Mouse (Mus musculus) regulatory T cell (primary cell): ENCODE data around the gene Actl6a.

ENCODE experiments used
- in situ Hi-C: fragments of 300-600 bp; cut with MboI, MseI; formaldehyde crosslinking; loops from one replicate; pipeline ENCODE4 v1.15.1; 2025; ENCODE audit warnings: high pct_unique_total_duplicates

Gene Actl6a

DNA sequence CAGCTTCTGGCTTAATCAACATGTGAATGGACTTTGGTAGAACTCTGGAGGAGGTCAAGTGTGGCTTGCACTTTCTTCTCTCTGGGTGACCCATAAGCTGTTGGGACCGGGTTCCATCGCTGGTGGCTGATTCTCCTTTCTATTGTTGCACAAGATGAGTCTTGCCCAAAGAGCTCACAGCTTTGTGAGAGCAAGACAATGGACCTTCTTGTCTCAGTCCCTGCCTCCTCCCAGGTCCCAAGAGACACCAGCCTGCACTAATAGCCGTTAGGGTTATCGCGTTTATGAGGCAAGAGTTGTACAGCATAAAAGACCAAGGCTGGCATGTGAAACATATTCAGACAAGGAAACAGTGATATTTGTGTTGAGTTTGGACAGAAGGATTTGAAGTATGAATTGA is 11.9 kb upstream of the Actl6a start:
- in situ Hi-C loops, result loop anchor here (5.0 to 10.0 kb wide), 2 partner anchors 82 to 329 kb away; partner anchors contain the start of gene Zmat3

DNA sequence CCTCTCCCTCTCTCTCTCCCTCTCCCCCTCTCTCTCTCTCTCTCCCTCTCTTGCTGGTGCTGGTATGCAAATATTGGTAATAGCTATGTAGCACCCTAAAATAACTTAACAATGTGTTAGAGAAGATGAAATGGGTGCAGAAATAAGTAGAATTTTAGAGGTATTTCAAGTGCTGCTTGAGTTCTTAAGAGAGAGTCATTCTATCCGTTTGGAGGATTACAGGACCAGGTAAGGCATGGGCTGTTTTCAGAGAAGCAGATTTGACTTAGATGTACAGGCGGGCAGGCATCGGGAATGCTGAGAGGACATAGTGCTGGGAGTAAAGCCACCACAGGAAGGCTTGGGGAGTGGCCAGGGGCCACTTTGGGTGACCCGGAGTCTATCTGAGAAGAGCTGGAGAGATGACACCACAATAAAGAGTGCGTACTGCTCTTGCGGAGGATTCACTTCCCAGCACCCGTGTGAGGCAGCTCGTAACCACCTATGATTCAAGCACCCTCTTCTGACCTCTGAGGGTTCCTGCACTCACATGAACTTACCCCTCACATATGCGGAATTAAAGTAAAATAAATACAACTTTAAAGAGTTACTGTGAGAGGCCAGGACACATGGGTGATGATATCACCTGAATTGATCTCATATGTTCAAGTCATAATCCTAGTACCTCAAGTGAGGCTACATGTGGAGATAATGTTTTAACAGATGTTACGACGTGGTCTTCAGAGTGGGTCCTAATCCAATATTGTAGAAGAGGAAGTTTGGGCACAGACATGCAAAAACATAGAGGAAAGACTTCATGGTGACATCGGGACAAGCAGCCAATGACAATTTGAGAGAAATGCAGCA is 11.1 kb upstream of the Actl6a start:
- in situ Hi-C loops, result loop anchor here (5.0 to 10.0 kb wide), 2 partner anchors 83 to 330 kb away; partner anchors contain the start of gene Zmat3

DNA sequence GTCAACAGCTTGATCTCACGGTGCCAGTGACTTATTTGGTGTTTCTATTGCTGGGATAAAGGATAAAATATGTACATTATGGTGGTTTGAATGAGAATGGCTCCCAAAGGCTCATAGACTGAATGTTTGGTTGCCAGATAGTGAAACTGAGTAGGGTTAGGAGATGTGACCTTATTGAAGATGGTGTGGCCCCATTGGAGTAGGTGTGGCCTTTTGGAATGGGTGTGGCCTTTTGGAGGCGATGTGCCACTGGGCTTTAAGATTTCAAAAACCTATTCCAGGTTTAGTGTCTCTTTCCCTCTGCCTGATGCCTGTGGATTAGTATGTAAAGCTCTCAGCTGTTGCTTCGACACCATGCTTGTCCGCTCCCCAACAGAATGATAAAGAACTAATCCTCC is 10.5 kb upstream of the Actl6a start:
- in situ Hi-C loops, result loop anchor here (10.0 kb wide), 1 partner anchor 331 kb away; the partner anchor contains the start of gene Zmat3

GRCm38 (mm10) chr3:32698228-32698863 is 7.8 kb upstream of the Actl6a start:
- in situ Hi-C loops, result loop anchor here (10.0 kb wide), 1 partner anchor 334 kb away; the partner anchor contains the start of gene Zmat3

- in situ Hi-C loops, result loop anchor here (10.0 to 25.0 kb wide), 2 partner anchors 179 to 1742 kb away; partner anchors contain the start of genes Mfn1 and Phc3
Observed at GRCm38 (mm10) chr3:32704021-32704420, 2.1 kb upstream of the Actl6a start.

DNA sequence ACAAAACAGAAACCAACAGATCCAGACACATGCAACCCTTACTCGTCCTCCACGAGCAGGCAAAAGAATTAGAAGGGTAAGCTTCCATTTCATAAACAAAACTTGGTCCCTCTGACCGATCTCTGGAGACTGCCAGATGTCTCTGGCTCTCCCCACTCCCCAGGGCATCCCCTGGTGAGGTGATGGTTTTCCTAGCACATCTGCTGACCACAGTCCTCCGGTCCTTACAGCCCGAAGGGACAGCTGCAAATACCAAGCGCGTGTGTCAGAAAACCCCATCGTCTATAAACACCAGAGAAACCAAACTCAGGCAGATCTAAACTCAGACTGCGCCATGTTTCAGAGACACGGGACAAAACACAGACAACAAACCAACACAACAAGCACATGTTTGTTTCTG is 1.5 kb upstream of the Actl6a start:
- in situ Hi-C loops, result loop anchor here (10.0 to 25.0 kb wide), 2 partner anchors 180 to 1742 kb away; partner anchors contain the start of genes Mfn1 and Phc3

GRCm38 (mm10) chr3:32708052-32708367 is 1.9 kb downstream of the Actl6a start:
- in situ Hi-C loops, result loop anchor here (10.0 to 25.0 kb wide), 2 partner anchors 183 to 1746 kb away; partner anchors contain the start of genes Mfn1 and Phc3

DNA sequence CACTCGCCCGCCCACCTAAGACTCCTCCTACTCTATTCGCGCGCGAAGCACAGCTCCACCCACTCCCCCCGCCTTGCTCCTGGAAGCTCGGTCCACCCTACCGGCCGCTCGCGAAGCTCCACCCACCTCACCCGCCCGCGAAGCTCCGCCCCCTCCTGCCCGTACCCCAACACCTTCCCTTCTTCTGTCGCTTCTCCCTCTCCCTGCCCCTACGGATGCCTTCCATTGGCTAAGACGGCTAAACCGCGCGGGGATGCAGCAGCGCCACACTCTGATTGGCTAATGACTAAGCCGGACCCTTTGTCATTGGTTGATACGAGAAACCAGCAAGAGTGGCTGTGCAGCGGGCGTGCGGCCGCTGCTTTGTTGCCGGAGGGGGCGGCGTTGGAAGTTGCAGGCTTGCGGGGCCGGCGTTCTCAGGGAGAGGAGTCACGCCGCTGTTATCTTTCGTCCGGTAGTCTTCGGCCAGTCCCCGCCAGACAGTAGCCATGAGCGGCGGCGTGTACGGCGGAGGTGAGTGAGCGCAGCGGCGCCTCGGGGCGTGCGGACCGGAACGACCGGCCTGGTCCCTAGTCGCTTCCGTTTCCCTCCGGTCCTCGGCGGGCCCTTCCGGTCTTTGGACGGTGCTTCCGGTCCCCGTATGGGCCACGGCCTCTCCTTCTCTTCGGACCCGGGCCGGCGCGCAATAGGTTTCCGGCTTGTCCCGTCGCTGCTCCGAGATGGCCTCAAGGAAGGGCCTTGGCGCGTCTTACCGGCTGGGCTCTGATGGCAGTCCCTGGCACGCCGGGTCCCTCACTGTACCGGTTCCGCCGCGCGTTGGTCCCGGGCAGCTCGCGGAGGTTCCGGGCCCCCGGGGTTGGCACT is 2.5 kb downstream of the Actl6a start:
- in situ Hi-C loops, result loop anchor here (10.0 to 25.0 kb wide), 2 partner anchors 184 to 1746 kb away; partner anchors contain the start of genes Mfn1 and Phc3

DNA sequence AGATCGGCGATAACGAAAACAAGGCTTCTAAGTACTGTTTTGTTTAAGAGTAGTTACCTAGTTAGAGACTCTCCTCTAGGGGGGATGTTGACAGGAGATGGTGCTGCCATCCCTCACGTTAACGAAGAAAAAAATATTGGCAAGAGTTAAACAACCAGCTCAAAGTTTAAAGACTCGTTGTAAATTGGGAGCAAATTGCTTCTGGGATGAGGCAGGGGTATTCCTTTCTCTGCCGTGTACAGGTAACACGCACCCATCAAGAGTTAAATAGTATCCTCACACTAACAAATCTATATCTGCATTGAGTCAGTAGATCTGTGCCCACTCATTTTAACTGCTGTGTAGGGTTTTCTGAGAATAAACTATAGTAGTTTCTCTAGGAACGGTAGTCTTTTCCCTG is 3.3 kb downstream of the Actl6a start:
- in situ Hi-C loops, result loop anchor here (10.0 to 25.0 kb wide), 2 partner anchors 185 to 1747 kb away; partner anchors contain the start of genes Mfn1 and Phc3

GRCm38 (mm10) chr3:32713711-32714110 is 7.6 kb downstream of the Actl6a start:
- in situ Hi-C loops, result loop anchor here (25.0 kb wide), 1 partner anchor 1751 kb away; the partner anchor contains the start of gene Phc3

- in situ Hi-C loops, result loop anchor here (25.0 kb wide), 1 partner anchor 1755 kb away; the partner anchor contains the start of gene Phc3
Observed at GRCm38 (mm10) chr3:32717403-32717802, 11.3 kb downstream of the Actl6a start.

GRCm38 (mm10) chr3:32718271-32718670 is 12.2 kb downstream of the Actl6a start:
- in situ Hi-C loops, result loop anchor here (25.0 kb wide), 1 partner anchor 1756 kb away; the partner anchor contains the start of gene Phc3

DNA sequence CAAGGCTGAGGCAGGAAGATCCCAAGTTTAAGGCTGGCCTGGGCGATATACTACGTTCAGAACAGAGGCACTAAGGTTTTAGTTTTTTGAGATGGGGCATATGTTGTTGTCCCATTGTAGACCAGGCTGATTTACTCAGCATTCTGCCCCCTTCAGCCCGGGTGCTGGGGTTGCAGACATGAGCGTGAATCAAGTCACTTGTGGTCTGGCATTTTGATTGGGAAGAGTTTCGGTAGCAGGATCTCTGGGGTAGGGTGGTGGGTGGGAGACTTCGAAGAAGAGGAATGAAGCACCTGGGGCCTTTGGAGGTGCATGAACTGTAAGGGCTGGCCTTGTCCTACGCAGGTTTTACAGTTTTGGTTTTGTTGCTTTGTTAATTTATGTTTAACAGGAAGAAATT is 18.1 kb downstream of the Actl6a start:
- in situ Hi-C loops, result loop anchor here (10.0 to 25.0 kb wide), 2 partner anchors 1341 to 1762 kb away; partner anchors contain the start of gene Phc3

- in situ Hi-C loops, result loop anchor here (5.0 to 10.0 kb wide), 2 partner anchors 194 to 1339 kb away; no protein-coding TSS in a partner anchor
Observed at GRCm38 (mm10) chr3:32725951-32726350, 19.9 kb downstream of the Actl6a start.

- in situ Hi-C loops, result loop anchor here (5.0 to 10.0 kb wide), 2 partner anchors 196 to 1337 kb away; no protein-coding TSS in a partner anchor
Observed at GRCm38 (mm10) chr3:32727861-32728260, 21.8 kb downstream of the Actl6a start.

GRCm38 (mm10) chr3:32736244-32737171 is 30.4 kb downstream of the Actl6a start, which contains the start of gene Ndufb5:
Ndufb5 (plus strand) TSS chr3:32736990.
- in situ Hi-C loops, result loop anchor here (5.0 kb wide), 1 partner anchor 1071 kb away; no protein-coding TSS in a partner anchor

DNA sequence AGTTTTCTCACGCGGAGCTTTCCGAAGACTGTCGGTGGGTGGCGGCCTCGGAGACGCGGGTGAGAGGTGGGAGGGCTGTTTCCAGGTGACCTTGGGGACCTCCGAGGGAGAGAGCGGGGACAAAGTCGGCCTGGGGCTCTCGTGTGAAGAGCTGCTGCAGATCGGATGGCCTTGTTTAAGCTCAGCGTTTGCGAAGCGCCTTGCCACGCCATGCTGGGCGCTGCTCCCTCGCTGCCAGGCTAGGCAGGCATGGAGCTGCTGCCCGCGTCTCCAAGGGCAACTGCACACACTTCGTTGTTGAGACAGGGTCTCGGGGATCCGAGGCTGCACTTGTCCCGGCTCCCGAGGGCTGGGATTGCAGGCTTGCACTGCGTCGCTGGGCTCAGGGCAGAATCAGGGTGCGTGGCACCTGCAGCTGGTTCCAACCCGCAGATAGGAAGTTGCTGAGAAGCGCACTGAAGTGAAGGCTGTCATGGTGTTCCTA is 31.1 kb downstream of the Actl6a start, which contains the start of gene Mrpl47:
TSS of gene Mrpl47 (minus strand) at position 434 of the 484 bp plus-strand sequence.
- in situ Hi-C loops, result loop anchor here (5.0 kb wide), 1 partner anchor 1070 kb away; no protein-coding TSS in a partner anchor

DNA sequence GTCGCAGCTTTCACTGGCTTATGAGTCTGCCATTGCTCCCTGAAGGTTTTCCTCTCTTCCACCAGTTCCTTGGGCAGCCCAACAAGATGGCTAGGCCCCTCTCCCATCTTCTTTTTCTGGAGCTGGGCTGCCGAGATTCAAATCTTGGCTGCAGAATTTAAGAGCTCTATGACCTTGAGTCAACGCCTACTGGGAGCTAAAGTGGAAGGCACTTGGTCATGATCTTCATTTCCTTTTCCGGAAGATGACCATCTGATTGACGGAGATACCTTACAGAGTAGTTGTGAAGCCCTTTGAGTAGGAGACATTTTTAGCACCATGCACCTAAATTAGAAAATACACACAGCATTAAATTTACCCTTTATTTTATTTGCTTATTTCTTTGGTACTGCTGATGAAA is 32.5 kb downstream of the Actl6a start:
- in situ Hi-C loops, result loop anchor here (5.0 kb wide), 1 partner anchor 1069 kb away; no protein-coding TSS in a partner anchor

- in situ Hi-C loops, result loop anchor here (10.0 kb wide), 1 partner anchor 1342 kb away; the partner anchor contains the start of gene Dnajc19
Observed at GRCm38 (mm10) chr3:32742276-32742780, 36.2 kb downstream of the Actl6a start.
